Mouse (Mus musculus) liver, embryonic 13.5 days (tissue): ENCODE results near the gene Nhlrc2. TPM values are rescaled to one million over a fixed set of nuclear protein-coding genes. Genes with fewer than 3 reads are reported as not detected.

Source experiments
- ATAC-seq: fragments of 200-750 bp; cut with Nextera tagmentation; 2 replicates; pipeline ENCODE4 v1.8.0; 2017; ENCODE audit warnings: low read depth, mild to moderate bottlenecking, moderate number of reproducible peaks, moderate library complexity
- DNase-seq: peaks from one replicate; pipeline ENCODE4 v3.0.0; 2022
- H3K27ac ChIP-seq: fragments of 300-500 bp; sonication (generic); 2 replicates; pipeline ENCODE4 v1.5.1; 2015; ENCODE audit warnings: moderate library complexity, mild to moderate bottlenecking, inconsistent platforms
- H3K27me3 ChIP-seq: fragments of 300-500 bp; sonication (generic); 2 replicates; pipeline ENCODE4 v1.6.1; 2015; ENCODE audit warnings: mild to moderate bottlenecking, inconsistent platforms
- H3K36me3 ChIP-seq: fragments of 300-500 bp; sonication (generic); 2 replicates; pipeline ENCODE4 v1.6.1; 2015; ENCODE audit warnings: mild to moderate bottlenecking, inconsistent platforms
- H3K4me1 ChIP-seq: fragments of 300-500 bp; sonication (generic); replicated peaks from 2 replicates; pipeline ENCODE4 v1.6.1; 2015; ENCODE audit warnings: inconsistent platforms
- H3K4me2 ChIP-seq: fragments of 300-500 bp; sonication (generic); 2 replicates; pipeline ENCODE4 v1.6.1; 2015; ENCODE audit warnings: inconsistent platforms, mild to moderate bottlenecking, moderate library complexity
- H3K4me3 ChIP-seq: fragments of 300-500 bp; sonication (generic); replicated peaks from 2 replicates; pipeline ENCODE4 v1.5.1; 2015; ENCODE audit warnings: mild to moderate bottlenecking, inconsistent platforms
- H3K9ac ChIP-seq: fragments of 300-500 bp; sonication (generic); 2 replicates; pipeline ENCODE4 v1.6.1; 2015; ENCODE audit warnings: mild to moderate bottlenecking, inconsistent platforms
- H3K9me3 ChIP-seq: fragments of 300-500 bp; sonication (generic); replicated peaks from 2 replicates; pipeline ENCODE4 v1.6.1; 2016; ENCODE audit warnings: inconsistent platforms
- WGBS: fragments of 180-500 bp; shearing (Covaris S2); methylation state at CpG from one replicate; pipeline ENCODE4 v1.1.7; 2015; ENCODE audit not compliant: insufficient replicate concordance; 5-methylcytosine and 5-hydroxymethylcytosine counted together
- polyA plus RNA-seq: library from polyadenylated mRNA; unstranded; fragments of >200 nt; fragmentation: Nextera tagmentation; extraction: Ambion mirVana; gene quantifications from 2 replicates; pipeline ENCODE4 v1.2.1, GENCODE M21; 2015

The Nhlrc2 gene
- polyA plus RNA-seq, 1 experiment from 2014 or later, result 7.7 TPM

DNA sequence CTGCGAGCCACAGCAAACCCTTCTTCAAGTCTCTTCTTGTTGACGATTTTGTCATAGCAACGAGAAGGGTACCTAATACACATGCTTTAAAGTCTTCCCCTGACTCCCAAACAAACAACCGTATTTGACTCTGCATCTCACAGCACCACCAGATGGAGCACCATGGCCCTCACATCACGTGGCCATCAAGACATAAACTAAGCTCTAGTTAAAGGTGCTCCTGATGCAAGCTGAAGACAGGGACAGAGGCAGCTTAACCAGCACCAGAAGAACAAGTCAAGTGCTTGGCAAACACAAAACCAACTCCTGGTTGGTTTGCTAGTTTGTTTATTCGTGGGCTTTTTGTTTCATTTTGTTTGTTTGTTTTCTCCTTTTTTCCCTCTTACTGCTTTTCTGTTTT lies 17.3 kb downstream of the Nhlrc2 start:
- H3K4me2 ChIP-seq, result no peak overlapping the region
- H3K27me3 ChIP-seq, result no peaks in the 10 kb centered on the region
- H3K4me3 ChIP-seq, result no peak overlapping the region
- H3K9me3 ChIP-seq, result no peaks in the 10 kb centered on the region
- H3K36me3 ChIP-seq, result peaks cover 16% of the 10 kb centered on the region
- DNase-seq (no peak), ATAC-seq (no peak)
- H3K4me1 ChIP-seq, result peaks cover 44% of the 10 kb centered on the region
- H3K27ac ChIP-seq, result no peak overlapping the region
- 0 out of 2 replicates have a peak overlapping the region, but pooled peaks have one; percentile 7 for H3K9ac ChIP-seq
- 66% methylated on average over 6 of the region's 6 CpGs for WGBS

DNA sequence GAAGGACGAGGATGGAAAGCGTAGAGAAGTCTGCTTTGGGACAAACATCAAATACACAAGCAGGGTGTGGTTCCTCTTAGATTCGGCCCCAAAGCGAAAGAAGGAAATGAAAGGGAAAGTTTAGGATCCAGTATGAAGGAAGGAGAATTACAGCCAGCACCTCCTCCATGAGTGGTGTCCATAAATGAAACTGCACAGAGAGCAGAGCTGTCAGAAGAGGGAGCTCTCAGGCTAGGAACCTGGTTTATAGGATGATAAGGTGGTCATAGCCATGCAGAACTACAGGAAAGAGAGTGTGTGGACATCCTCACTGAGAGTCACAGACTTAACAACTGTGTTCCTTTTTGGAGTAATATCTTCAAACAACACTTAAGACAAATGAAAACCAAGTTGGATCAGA lies 18.0 kb downstream of the Nhlrc2 start:
- no peak overlapping the region for H3K4me2 ChIP-seq
- peak; percentile 39; the same call in 1 of the 2 replicates for ATAC-seq
- H3K4me3 ChIP-seq, result no peak overlapping the region
- no peak overlapping the region for H3K9ac ChIP-seq
- no peaks in the 10 kb centered on the region for H3K27me3 ChIP-seq
- no peak overlapping the region for H3K27ac ChIP-seq
- no peaks in the 10 kb centered on the region for H3K9me3 ChIP-seq
- no peak for DNase-seq
- H3K36me3 ChIP-seq, result peaks cover 18% of the 10 kb centered on the region
- H3K4me1 ChIP-seq, result peaks cover 47% of the 10 kb centered on the region
- WGBS, result 71% methylated on average over 4 of the region's 4 CpGs

DNA sequence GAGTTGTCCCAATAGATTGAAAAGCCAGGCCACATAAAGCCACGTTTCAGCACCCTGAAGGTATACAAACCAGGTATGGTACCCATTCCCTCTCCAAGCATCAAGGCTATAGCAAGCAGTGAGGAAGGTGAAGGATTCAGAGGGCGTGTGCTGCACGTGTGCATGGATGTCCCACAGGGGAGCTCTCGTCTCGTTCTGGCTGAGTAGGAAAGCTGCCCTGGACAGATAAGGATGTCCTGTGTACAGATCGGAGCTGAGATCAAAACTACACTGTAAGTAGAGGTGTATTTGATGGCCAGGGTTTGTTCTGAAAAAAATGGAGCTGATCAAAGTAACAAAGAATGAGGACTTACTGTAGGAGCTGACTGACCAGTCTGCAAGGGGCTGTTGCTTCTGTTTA lies 18.9 kb downstream of the Nhlrc2 start:
- Histone ChIP-seq H3K9me3 (no peaks in the 10 kb centered on the region), H3K9ac (no peak overlapping the region), H3K4me3 (no peak overlapping the region), H3K4me2 (no peak overlapping the region), H3K27ac (no peak overlapping the region), H3K36me3 (peaks cover 18% of the 10 kb centered on the region), H3K27me3 (no peaks in the 10 kb centered on the region), H3K4me1 (peaks cover 41% of the 10 kb centered on the region)
- DNase-seq, result no peak
- ATAC-seq, result peak; percentile 48; the same call in 1 of the 2 replicates
- 31% methylated on average over 6 of the region's 6 CpGs for WGBS

DNA sequence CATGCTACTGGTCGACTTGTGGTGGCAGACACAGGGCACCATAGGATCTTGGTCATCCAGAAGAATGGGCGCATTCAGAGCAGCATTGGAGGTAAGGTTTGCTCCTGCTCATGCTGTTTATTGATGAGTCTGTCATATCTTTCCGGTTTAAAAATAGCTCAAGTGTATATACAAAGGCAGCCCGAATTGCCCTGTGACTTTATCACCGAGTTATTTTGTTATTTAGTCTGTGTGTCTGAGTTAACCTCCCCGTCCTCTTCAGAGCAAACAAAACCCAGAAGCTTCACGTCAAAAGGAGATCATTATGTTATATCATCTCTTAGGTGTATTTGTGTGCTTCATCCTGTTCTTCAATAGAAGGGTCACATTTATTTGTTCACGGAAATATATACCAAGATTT lies 22.7 kb downstream of the Nhlrc2 start:
- 77% methylated on average over 8 of the region's 8 CpGs for WGBS
- no peaks in the 10 kb centered on the region for H3K27me3 ChIP-seq
- H3K27ac ChIP-seq, result no peak overlapping the region

DNA sequence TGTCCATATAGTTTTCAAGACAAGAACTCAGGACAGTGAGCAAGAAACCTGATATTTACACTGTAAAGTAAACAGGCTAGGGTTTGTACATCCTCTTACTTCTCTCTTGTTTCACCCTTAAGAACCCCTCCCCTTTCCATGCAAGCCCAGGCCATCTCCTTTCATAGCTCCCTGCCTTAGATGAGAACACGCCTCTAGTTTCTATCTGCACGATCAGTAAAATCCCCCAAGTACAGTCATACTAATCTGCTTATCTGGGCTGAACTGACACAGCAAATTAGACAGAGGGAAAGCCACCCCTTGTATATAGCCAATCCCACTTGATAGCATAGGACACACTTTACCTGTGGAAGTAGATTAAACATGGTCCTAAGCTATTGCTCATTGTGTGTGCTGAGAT lies 23.2 kb downstream of the Nhlrc2 start:
- Histone ChIP-seq H3K27ac (no peak overlapping the region), H3K4me3 (no peak overlapping the region), H3K36me3 (peaks cover 21% of the 10 kb centered on the region), H3K4me2 (no peak overlapping the region), H3K9me3 (no peaks in the 10 kb centered on the region), H3K4me1 (peaks cover 19% of the 10 kb centered on the region), H3K9ac (no peak overlapping the region), H3K27me3 (no peaks in the 10 kb centered on the region)
- no peak for DNase-seq
- 41% methylated on average over 2 of the region's 2 CpGs for WGBS
- no peak for ATAC-seq

More for the DNA sequence above, 22.7 kb downstream of the Nhlrc2 start:
- no peak for ATAC-seq
- Histone ChIP-seq H3K4me2 (no peak overlapping the region), H3K9ac (no peak overlapping the region), H3K36me3 (peaks cover 16% of the 10 kb centered on the region), H3K4me1 (peaks cover 23% of the 10 kb centered on the region), H3K4me3 (no peak overlapping the region), H3K9me3 (no peaks in the 10 kb centered on the region)
- no peak for DNase-seq

DNA sequence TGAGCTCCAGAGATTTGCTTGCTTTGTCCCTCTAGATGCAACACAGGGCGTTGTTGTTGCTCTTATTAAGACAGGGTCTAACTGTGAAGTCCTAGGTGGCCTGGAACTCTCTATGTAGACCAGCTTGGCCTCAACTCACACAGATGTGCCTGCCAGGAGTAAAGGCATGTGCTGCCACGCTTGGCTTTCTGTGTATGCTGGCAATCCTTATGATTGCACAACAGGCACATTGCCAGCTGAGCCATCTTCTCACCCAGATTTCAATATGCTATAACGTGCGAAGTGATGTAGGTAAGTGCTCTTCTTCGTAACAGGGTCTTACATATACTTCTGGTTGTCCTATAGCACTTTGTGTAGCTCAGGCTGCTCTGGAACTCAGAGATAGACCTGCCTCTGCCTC lies 23.9 kb downstream of the Nhlrc2 start:
- no peaks in the 10 kb centered on the region for H3K9me3 ChIP-seq
- ATAC-seq, result no peak
- H3K27ac ChIP-seq, result no peak overlapping the region
- peaks cover 14% of the 10 kb centered on the region for H3K4me1 ChIP-seq
- no peaks in the 10 kb centered on the region for H3K27me3 ChIP-seq
- H3K4me2 ChIP-seq, result no peak overlapping the region
- H3K4me3 ChIP-seq, result no peak overlapping the region
- no peak for DNase-seq
- 89% methylated on average over 5 of the region's 5 CpGs for WGBS
- H3K36me3 ChIP-seq, result peaks cover 21% of the 10 kb centered on the region
- no peak overlapping the region for H3K9ac ChIP-seq

DNA sequence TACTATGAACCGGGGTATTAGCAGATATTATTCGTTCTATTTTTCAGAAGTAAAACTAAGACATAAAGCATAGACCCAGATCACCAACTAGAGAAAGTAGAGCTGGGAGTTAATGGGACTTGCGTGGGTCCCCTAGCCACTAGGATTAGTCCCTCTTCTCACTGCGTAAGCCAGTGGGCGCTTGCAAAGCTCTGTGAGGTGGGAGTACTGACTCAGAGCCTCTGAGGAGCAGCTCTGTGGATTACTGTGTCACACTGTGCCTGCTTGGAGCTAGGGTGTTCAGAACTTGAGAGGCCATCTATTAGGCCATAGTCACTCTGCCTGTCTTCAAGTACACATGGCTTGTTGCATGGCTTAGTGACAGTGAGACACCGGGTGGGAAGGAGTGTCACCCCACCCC lies 25.1 kb downstream of the Nhlrc2 start:
- peaks cover 16% of the 10 kb centered on the region for H3K4me1 ChIP-seq
- H3K9me3 ChIP-seq, result no peaks in the 10 kb centered on the region
- ATAC-seq (no peak), DNase-seq (no peak)
- WGBS, result 90% methylated on average over 6 of the region's 6 CpGs
- H3K9ac ChIP-seq, result no peak overlapping the region
- H3K36me3 ChIP-seq, result peaks cover 32% of the 10 kb centered on the region
- H3K4me3 ChIP-seq, result no peak overlapping the region
- no peak overlapping the region for H3K27ac ChIP-seq
- no peak overlapping the region for H3K4me2 ChIP-seq
- no peaks in the 10 kb centered on the region for H3K27me3 ChIP-seq

DNA sequence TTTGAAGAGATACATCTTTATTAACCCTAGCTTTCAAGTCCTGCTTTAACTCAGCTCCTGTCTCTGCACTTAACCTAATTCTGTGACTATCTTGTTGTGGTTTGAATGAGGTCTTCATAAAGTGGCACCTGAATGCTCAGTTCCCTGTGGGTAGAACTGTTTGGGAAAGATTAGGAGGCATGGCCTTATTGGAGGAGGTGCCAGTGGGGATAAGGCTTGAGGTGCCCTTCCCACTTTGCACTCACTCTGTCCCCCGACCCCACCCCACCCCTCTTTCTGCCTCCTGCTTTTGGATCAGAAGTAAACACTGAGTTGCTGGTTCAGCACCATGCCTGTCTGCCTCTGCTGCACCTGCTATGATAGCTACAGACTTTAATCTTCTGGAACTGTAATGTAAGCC lies 29.7 kb downstream of the Nhlrc2 start:
- no peak for DNase-seq
- H3K4me2 ChIP-seq, result no peak overlapping the region
- ATAC-seq, result peak; percentile 64
- peaks cover 6% of the 10 kb centered on the region; the same call in 1 of the 2 replicates for H3K4me1 ChIP-seq
- H3K27ac ChIP-seq, result no peak overlapping the region
- H3K9ac ChIP-seq, result no peak overlapping the region
- peaks cover 36% of the 10 kb centered on the region for H3K36me3 ChIP-seq
- no peaks in the 10 kb centered on the region for H3K27me3 ChIP-seq
- no peaks in the 10 kb centered on the region for H3K9me3 ChIP-seq
- H3K4me3 ChIP-seq, result no peak overlapping the region
- WGBS, result 20% methylated on average over 1 of the region's 1 CpGs

DNA sequence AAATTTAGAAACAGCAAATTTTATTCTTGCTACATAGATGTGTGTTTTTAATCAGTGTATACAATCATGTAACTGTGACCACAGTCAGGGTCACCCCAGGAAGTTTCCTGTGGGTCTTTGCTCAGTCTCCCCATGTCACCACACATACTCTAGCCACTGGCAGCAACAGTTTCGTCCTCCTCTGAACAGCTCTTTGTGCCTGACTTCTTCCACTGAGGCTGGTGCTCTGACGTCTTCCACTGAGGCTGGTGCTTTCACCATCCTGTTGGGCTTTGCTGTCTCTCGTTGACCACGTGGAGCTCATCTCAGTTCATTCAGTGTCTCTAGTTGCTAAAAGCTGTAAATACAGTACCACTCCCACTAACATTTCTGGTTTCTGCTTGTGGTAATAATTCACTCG lies 33.9 kb downstream of the Nhlrc2 start:
- no peak overlapping the region for H3K9ac ChIP-seq
- no peak overlapping the region for H3K27ac ChIP-seq
- no peak overlapping the region for H3K4me3 ChIP-seq
- H3K36me3 ChIP-seq, result peaks cover 39% of the 10 kb centered on the region
- no peaks in the 10 kb centered on the region for H3K27me3 ChIP-seq
- H3K4me2 ChIP-seq, result no peak overlapping the region
- ATAC-seq, result no peak
- DNase-seq, result no peak
- no peaks in the 10 kb centered on the region for H3K9me3 ChIP-seq
- WGBS, result 82% methylated on average over 5 of the region's 5 CpGs
- H3K4me1 ChIP-seq, result peaks cover 5% of the 10 kb centered on the region; the same call in 1 of the 2 replicates

DNA sequence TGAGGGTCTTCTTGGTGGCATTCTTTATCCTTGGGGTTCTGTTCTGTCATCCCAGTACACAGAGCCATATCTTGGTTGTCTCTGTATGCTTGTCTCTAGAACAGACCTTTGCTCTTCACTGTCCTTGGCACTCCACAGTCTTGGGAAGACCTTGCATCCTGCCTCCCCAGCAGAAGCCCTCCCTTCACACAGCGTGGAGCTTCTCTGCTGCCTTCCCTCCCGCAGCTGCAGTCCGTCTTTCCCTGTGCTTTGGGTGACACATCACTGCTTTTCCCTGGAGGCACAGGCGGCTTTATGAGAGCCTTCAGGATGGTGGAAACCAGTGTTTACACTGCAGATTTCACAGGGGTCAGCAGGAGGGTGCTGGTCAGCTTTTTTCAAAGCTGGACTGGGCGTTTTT lies 35.7 kb downstream of the Nhlrc2 start:
- H3K4me1 ChIP-seq, result no peaks in the 10 kb centered on the region
- H3K36me3 ChIP-seq, result peaks cover 36% of the 10 kb centered on the region
- no peaks in the 10 kb centered on the region for H3K27me3 ChIP-seq
- DNase-seq, result no peak
- no peak overlapping the region for H3K27ac ChIP-seq
- no peak overlapping the region for H3K4me2 ChIP-seq
- H3K9me3 ChIP-seq, result no peaks in the 10 kb centered on the region
- no peak overlapping the region for H3K4me3 ChIP-seq
- WGBS, result 66% methylated on average over 5 of the region's 5 CpGs
- ATAC-seq, result no peak
- no peak overlapping the region for H3K9ac ChIP-seq

DNA sequence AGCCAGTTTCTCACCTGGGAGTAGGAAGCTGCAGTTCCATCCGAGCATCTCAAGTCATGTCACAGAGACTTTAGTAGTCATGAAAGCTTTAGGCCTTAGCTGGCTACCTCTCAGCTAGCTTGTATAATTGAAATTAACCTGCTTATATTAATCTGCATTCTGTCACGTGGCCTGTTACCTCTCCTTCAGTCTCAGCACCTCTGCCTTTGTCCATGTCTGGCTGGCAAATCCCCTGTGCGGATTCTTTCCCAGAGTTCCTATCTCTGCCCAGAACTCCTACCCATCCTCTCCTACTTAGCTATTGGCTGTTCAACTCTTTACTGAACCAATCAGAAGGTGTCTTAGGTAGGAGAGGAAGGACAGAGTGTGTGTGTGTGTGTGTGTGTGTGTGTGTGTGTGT lies 36.2 kb downstream of the Nhlrc2 start:
- 82% methylated on average over 3 of the region's 3 CpGs for WGBS
- Histone ChIP-seq H3K4me3 (no peak overlapping the region), H3K4me1 (no peaks in the 10 kb centered on the region), H3K27ac (no peak overlapping the region), H3K9me3 (no peaks in the 10 kb centered on the region), H3K36me3 (peaks cover 41% of the 10 kb centered on the region), H3K4me2 (no peak overlapping the region), H3K9ac (no peak overlapping the region), H3K27me3 (no peaks in the 10 kb centered on the region)
- ATAC-seq (no peak), DNase-seq (no peak)

DNA sequence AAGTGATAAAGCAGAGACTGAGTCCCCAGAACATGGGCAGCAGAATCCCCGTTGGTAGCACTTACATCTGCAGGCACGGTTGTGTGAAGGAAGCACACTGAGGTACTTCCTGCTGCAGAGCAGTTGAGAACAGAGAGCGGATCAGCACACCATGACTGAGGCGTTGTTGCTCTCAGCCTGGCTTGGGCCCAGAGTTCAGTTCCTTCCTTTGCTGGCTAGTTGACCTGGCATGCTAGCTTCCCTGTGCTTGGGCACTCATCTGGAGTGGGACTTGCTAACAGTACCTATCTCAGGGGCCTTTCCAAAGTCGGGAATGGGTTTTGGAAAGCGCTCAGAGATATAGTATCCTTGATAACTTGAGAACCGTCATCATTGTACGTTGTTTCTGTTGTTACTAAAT lies 38.3 kb downstream of the Nhlrc2 start:
- Histone ChIP-seq H3K36me3 (peaks cover 54% of the 10 kb centered on the region), H3K9ac (no peak overlapping the region), H3K4me2 (no peak overlapping the region), H3K27ac (no peak overlapping the region), H3K4me1 (no peaks in the 10 kb centered on the region), H3K27me3 (no peaks in the 10 kb centered on the region), H3K9me3 (no peaks in the 10 kb centered on the region), H3K4me3 (no peak overlapping the region)
- DNase-seq (no peak), ATAC-seq (no peak)
- WGBS, result 88% methylated on average over 8 of the region's 8 CpGs
